Mouse (Mus musculus): Measurements from ENCODE around the gene Eif2ak4. TPM values are rescaled to one million over a fixed set of nuclear protein-coding genes. Genes with fewer than 3 reads are reported as not detected.

The Eif2ak4 gene
- polyA plus RNA-seq, 1 experiment from 2014 or later, result 3.1 TPM

DNA sequence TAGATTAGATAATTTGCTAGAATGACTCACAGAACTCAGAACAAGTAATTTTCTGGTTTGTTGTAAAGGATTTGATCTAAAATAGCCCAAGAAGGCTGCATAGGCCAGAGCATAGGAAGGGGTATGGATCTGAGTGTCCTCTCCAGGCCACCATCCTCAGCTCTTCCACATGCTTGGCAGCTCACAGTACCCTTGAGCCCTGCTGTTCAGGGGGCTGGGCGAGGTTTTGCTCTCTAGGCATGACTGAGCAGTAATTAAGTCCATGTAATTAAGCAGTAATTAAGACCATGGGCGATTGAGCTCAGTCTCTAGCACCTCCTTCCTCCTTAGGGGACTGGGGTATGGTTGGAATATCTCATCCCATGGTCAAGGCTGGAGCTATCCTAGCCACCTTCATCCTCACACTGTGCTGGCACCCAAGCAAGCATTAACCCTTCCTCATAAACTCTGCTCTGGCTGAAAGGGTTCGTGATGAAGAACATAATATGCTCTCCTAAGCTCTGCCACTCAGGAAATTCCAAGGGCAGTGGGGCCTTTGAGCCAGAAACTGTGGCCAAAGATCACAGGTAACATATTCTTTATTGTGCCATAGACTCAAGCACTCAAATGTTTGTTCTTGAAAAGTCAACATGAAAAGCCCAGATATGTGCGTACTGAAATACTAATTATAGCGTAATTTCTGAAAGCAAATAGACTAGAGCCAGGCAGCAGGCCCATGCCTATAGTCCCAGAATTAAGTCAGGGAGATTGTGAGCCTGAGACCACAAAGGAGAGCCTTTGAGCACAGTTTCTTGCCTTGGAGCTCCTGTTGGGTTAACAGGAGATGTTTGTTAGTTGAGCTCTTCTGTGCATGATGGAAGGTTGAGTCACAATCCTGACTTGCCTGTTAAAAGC is 13.7 kb downstream of the Eif2ak4 start:
- peaks cover 2% of the 10 kb centered on the region for H3K4me1 ChIP-seq (ENCODE audit: insufficient read depth)
- ATAC-seq (no peak), DNase-seq (no peak)
- no peak overlapping the region for H3K27ac ChIP-seq (ENCODE audit: low read depth)
- no peak overlapping the region for H3K9ac ChIP-seq (replicated peaks)
- no peaks in the 10 kb centered on the region for H3K9me3 ChIP-seq (ENCODE audit: low read length)
- no peaks in the 10 kb centered on the region for H3K27me3 ChIP-seq (ENCODE audit: insufficient read depth, low read length)
- H3K4me2 ChIP-seq (ENCODE audit: low read depth, low read length), result no peak overlapping the region
- 73% methylated on average over 5 of the region's 5 CpGs for WGBS (ENCODE audit: insufficient replicate concordance)
- no peak overlapping the region for H3K4me3 ChIP-seq (ENCODE audit: low read depth, low read length)
- no peak for TF ChIP-seq EP300 (IDR thresholded peaks at IDR 0.05; ENCODE audit: low read depth)
- no peak for TF ChIP-seq CTCF (IDR thresholded peaks at IDR 0.05; ENCODE audit: low read depth)
- H3K36me3 ChIP-seq (replicated peaks; ENCODE audit: insufficient read depth, low read length), result peaks cover 7% of the 10 kb centered on the region

DNA sequence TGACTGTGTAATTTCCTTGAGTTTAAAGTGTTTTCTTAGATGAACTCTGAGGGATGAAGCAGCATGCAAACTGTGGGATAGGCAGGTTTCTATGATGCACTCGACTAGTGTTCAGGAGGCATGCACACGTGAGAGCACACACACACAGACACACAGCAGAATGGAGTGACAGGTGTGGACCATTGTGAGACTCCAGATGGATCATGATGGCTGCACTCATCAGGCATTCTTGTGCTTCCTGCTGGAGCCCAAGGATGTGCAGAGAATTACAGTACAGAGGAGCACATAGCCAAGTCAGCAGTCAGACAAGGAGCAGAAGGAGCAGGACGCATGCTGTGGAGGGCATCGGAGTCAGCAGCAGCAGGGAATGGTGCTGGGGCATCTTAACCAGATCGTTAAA is 15.9 kb downstream of the Eif2ak4 start:
- 78% methylated on average over 5 of the region's 5 CpGs for WGBS (ENCODE audit: insufficient replicate concordance)
- Histone ChIP-seq H3K4me1 (ENCODE audit: insufficient read depth) (peaks cover under 1% of the 10 kb centered on the region; the same call in 1 of the 2 replicates), H3K36me3 (replicated peaks; ENCODE audit: insufficient read depth, low read length) (peaks cover 11% of the 10 kb centered on the region), H3K27me3 (ENCODE audit: insufficient read depth, low read length) (no peaks in the 10 kb centered on the region), H3K27ac (ENCODE audit: low read depth) (no peak overlapping the region), H3K4me2 (ENCODE audit: low read depth, low read length) (no peak overlapping the region), H3K9me3 (ENCODE audit: low read length) (no peaks in the 10 kb centered on the region), H3K4me3 (ENCODE audit: low read depth, low read length) (no peak overlapping the region), H3K9ac (replicated peaks) (no peak overlapping the region)
- ATAC-seq (no peak), DNase-seq (no peak)
- no peak for TF ChIP-seq EP300 (IDR thresholded peaks at IDR 0.05; ENCODE audit: low read depth)
- no peak for TF ChIP-seq CTCF (IDR thresholded peaks at IDR 0.05; ENCODE audit: low read depth)

DNA sequence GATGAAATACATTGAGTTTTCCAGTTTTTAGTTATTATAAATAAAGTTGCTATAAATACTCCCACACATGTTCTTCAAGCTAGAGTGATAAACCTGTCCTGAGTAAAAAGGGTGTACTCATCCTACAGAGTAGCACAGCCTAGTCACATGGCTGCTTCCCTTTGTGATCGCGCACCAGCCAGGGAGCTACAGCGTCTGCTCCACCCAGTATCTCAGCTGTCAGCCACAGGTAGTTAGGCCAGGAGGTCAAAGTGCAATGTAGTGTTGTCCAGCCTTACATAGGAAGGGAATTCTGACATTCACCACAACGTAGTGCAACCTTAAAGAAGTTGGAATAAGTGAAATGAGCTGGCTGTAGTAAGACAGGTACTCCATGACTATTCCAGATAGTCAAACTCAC is 17.1 kb downstream of the Eif2ak4 start:
- Histone ChIP-seq H3K9ac (replicated peaks) (no peak overlapping the region), H3K36me3 (replicated peaks; ENCODE audit: insufficient read depth, low read length) (peaks cover 16% of the 10 kb centered on the region), H3K4me1 (ENCODE audit: insufficient read depth) (no peaks in the 10 kb centered on the region; the same call in 1 of the 2 replicates), H3K9me3 (ENCODE audit: low read length) (no peaks in the 10 kb centered on the region), H3K27me3 (ENCODE audit: insufficient read depth, low read length) (no peaks in the 10 kb centered on the region), H3K27ac (ENCODE audit: low read depth) (no peak overlapping the region), H3K4me2 (ENCODE audit: low read depth, low read length) (no peak overlapping the region), H3K4me3 (ENCODE audit: low read depth, low read length) (no peak overlapping the region)
- TF ChIP-seq CTCF (IDR thresholded peaks at IDR 0.05; ENCODE audit: low read depth), result no peak
- TF ChIP-seq EP300 (IDR thresholded peaks at IDR 0.05; ENCODE audit: low read depth), result no peak
- no peak for DNase-seq
- 61% methylated on average over 4 of the region's 4 CpGs for WGBS (ENCODE audit: insufficient replicate concordance)
- ATAC-seq, result peak; percentile 71

- no peak for ATAC-seq
- Histone ChIP-seq H3K27me3 (ENCODE audit: insufficient read depth, low read length) (no peaks in the 10 kb centered on the region), H3K9me3 (ENCODE audit: low read length) (no peaks in the 10 kb centered on the region), H3K27ac (ENCODE audit: low read depth) (no peak overlapping the region), H3K4me2 (ENCODE audit: low read depth, low read length) (no peak overlapping the region), H3K9ac (replicated peaks) (no peak overlapping the region), H3K36me3 (replicated peaks; ENCODE audit: insufficient read depth, low read length) (peaks cover 21% of the 10 kb centered on the region), H3K4me3 (ENCODE audit: low read depth, low read length) (no peak overlapping the region), H3K4me1 (ENCODE audit: insufficient read depth) (no peaks in the 10 kb centered on the region)
- no peak for DNase-seq
- 65% methylated on average over 2 of the region's 2 CpGs for WGBS (ENCODE audit: insufficient replicate concordance)
- TF ChIP-seq EP300 (IDR thresholded peaks at IDR 0.05; ENCODE audit: low read depth) (no peak), CTCF (IDR thresholded peaks at IDR 0.05; ENCODE audit: low read depth) (no peak)
Measured at GRCm38 (mm10) chr2:118406811-118407210, 18.4 kb downstream of the Eif2ak4 start.

DNA sequence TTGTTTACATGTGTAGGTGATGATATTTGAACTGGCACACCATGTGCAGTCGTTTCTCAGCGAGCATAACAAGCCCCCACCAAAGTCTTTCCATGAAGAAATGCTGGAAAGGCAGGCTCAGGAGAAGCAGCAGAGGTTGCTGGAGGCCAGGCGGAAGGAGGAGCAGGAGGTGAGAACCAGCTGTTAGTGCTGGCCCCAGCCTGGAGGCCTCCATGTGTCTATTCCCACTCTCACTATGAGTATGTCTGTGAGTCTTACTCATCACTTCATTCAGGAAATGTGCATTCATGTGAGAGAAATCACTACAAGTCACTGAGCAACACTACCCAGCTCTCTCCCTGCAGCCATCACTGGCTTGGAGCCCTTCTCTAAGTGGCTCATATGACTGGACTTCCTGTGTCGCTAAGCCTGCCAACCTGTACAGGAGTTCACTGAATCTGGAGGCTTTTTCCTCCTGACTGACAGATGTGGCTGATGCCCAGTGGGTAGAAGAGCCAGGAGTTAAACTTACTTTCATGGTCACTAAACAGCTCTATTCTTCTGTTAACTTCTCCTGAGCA is 20.0 kb downstream of the Eif2ak4 start:
- Histone ChIP-seq H3K36me3 (replicated peaks; ENCODE audit: insufficient read depth, low read length) (peaks cover 35% of the 10 kb centered on the region), H3K4me3 (ENCODE audit: low read depth, low read length) (no peak overlapping the region), H3K4me2 (ENCODE audit: low read depth, low read length) (no peak overlapping the region), H3K27me3 (ENCODE audit: insufficient read depth, low read length) (no peaks in the 10 kb centered on the region), H3K9me3 (ENCODE audit: low read length) (no peaks in the 10 kb centered on the region), H3K27ac (ENCODE audit: low read depth) (no peak overlapping the region), H3K4me1 (ENCODE audit: insufficient read depth) (no peaks in the 10 kb centered on the region), H3K9ac (replicated peaks) (no peak overlapping the region)
- WGBS (ENCODE audit: insufficient replicate concordance), result 85% methylated on average over 4 of the region's 4 CpGs
- TF ChIP-seq CTCF (IDR thresholded peaks at IDR 0.05; ENCODE audit: low read depth) (no peak), EP300 (IDR thresholded peaks at IDR 0.05; ENCODE audit: low read depth) (no peak)
- no peak for ATAC-seq
- DNase-seq, result no peak

DNA sequence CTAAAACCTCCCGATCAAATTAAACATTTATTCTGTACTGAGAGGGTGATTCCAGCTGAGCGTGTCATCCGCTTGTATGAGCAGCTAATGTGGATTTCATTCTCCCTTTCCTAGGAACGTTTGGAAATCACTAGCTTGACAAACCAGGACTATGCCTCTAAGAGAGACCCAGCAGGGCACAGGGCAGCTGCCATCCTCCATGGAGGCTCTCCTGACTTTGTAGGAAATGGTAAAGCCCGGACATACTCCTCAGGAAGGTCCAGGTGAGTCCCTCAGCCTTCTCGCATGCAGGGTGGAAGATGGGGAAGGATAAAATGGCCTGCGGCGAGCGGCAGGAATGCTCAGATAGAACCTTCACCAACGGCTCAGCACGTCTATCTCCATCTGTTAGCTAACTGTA is 24.4 kb downstream of the Eif2ak4 start:
- H3K4me1 ChIP-seq (ENCODE audit: insufficient read depth), result no peaks in the 10 kb centered on the region
- no peaks in the 10 kb centered on the region for H3K9me3 ChIP-seq (ENCODE audit: low read length)
- H3K27ac ChIP-seq (ENCODE audit: low read depth), result no peak overlapping the region
- no peak overlapping the region for H3K9ac ChIP-seq (replicated peaks)
- no peaks in the 10 kb centered on the region for H3K27me3 ChIP-seq (ENCODE audit: insufficient read depth, low read length)
- H3K36me3 ChIP-seq (replicated peaks; ENCODE audit: insufficient read depth, low read length), result peaks cover 59% of the 10 kb centered on the region
- WGBS (ENCODE audit: insufficient replicate concordance), result 92% methylated on average over 11 of the region's 11 CpGs
- H3K4me3 ChIP-seq (ENCODE audit: low read depth, low read length), result no peak overlapping the region
- TF ChIP-seq CTCF (IDR thresholded peaks at IDR 0.05; ENCODE audit: low read depth), result no peak
- no peak for TF ChIP-seq EP300 (IDR thresholded peaks at IDR 0.05; ENCODE audit: low read depth)
- no peak for ATAC-seq
- no peak for DNase-seq
- H3K4me2 ChIP-seq (ENCODE audit: low read depth, low read length), result no peak overlapping the region

Measured in liver, postnatal 0 days (tissue).